Mouse (Mus musculus): ENCODE results near the gene Usp37.

GRCm38 (mm10) chr1:74425845-74426244 is 118.2 kb downstream of the Usp37 start:
- TF ChIP-seq CTCF (IDR thresholded peaks at IDR 0.05; ENCODE audit: low read depth) (no peak), EP300 (IDR thresholded peaks at IDR 0.05; ENCODE audit: low read depth) (no peak)
